Mouse (Mus musculus): ENCODE measurements around the gene Gprc5c.

DNA sequence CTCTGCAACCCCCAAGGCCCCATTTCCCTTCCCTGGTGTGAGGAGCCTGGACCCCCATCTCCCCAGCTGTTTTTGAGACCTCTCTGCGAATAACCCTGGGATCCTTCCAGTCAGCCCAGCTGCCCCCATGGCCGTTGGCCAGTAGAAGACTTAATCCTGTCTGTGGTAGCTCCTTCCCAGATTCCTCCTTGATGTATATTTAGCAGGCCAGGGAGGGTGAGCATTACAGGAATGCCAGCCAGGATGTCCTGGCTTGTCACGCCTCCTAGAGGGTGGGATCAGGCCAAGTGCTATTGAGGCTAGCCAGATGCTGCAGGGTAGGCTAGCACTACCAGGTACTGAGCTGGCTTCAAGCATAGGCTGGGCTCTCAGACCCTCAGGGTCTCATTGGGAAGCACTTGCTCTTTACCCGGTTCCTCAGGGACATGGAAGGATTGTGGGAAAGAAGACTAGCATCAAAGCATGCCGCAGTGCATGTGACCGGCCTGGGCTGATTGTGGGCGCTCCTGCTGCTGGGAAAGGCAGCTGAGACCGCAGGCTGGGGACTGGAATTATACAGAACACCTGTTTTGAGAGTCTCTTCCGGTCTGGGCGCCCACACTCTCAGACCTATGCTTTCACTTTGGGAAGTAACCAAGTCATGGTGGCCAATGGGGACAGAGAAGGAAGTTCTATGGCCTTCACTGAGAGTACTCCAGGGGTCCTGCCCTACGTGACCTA, 35.9 kb upstream of the Gprc5c start:
- TF ChIP-seq CTCF (IDR thresholded peaks at IDR 0.05; ENCODE audit: low read depth) (no peak), EP300 (IDR thresholded peaks at IDR 0.05; ENCODE audit: low read depth) (no peak)

All from liver, postnatal 0 days (tissue).